Mouse (Mus musculus) midbrain, embryonic 11.5 days (tissue): ENCODE data around the gene Kdm8. TPM values are rescaled to one million over a fixed set of nuclear protein-coding genes. Genes with fewer than 3 reads are reported as not detected.

Experiments used
- ATAC-seq: fragments of 200-750 bp; cut with Nextera tagmentation; 2 replicates; pipeline ENCODE4 v1.8.0; 2017; ENCODE audit warnings: moderate TSS enrichment, moderate library complexity; ENCODE audit not compliant: low FRiP score
- DNase-seq: peaks from one replicate; pipeline ENCODE4 v3.0.0; 2015; ENCODE audit warnings: low spot score; ENCODE audit errors: missing footprints
- H3K27ac ChIP-seq: fragments of 300-500 bp; sonication (generic); 2 replicates; pipeline ENCODE4 v1.5.1; 2014; ENCODE audit warnings: low read depth, low read length
- H3K27me3 ChIP-seq: fragments of 300-500 bp; sonication (generic); 2 replicates; pipeline ENCODE4 v1.6.1; 2014; ENCODE audit warnings: mild to moderate bottlenecking, low read length, moderate library complexity, mixed read lengths; ENCODE audit not compliant: control insufficient read depth, insufficient read depth
- H3K36me3 ChIP-seq: fragments of 300-500 bp; sonication (generic); 2 replicates; pipeline ENCODE4 v1.6.1; 2014; ENCODE audit warnings: mild to moderate bottlenecking, low read length, moderate library complexity, mixed read lengths; ENCODE audit not compliant: control insufficient read depth, insufficient read depth
- H3K4me1 ChIP-seq: fragments of 300-500 bp; sonication (generic); 2 replicates; pipeline ENCODE4 v1.6.1; 2014; ENCODE audit warnings: low read length; ENCODE audit not compliant: control insufficient read depth, insufficient read depth
- H3K4me2 ChIP-seq: fragments of 300-500 bp; sonication (generic); 2 replicates; pipeline ENCODE4 v1.6.1; 2014; ENCODE audit warnings: mild to moderate bottlenecking, moderate library complexity
- H3K4me3 ChIP-seq: fragments of 300-500 bp; sonication (generic); 2 replicates; pipeline ENCODE4 v1.5.1; 2014; ENCODE audit warnings: low read depth, low read length
- H3K9ac ChIP-seq: fragments of 300-500 bp; sonication (generic); 2 replicates; pipeline ENCODE4 v1.6.1; 2014; ENCODE audit warnings: low read length
- H3K9me3 ChIP-seq: fragments of 300-500 bp; sonication (generic); 2 replicates; pipeline ENCODE4 v1.6.1; 2016; ENCODE audit warnings: low read length; ENCODE audit not compliant: control insufficient read depth
- WGBS: fragments of 180-500 bp; shearing (Covaris S2); extraction: QIAGEN DNeasy Blood & Tissue Kit; methylation state at CpG from one replicate; pipeline ENCODE4 v1.1.7; 2014; 5-methylcytosine and 5-hydroxymethylcytosine counted together
- polyA plus RNA-seq: library from polyadenylated mRNA; unstranded; fragments of >200 nt; fragmentation: Nextera tagmentation; extraction: Ambion mirVana; gene quantifications from 2 replicates; pipeline ENCODE4 v1.2.1, GENCODE M21; 2014

Gene Kdm8
- polyA plus RNA-seq, 1 experiment from 2014 or later: 9.5 TPM

DNA sequence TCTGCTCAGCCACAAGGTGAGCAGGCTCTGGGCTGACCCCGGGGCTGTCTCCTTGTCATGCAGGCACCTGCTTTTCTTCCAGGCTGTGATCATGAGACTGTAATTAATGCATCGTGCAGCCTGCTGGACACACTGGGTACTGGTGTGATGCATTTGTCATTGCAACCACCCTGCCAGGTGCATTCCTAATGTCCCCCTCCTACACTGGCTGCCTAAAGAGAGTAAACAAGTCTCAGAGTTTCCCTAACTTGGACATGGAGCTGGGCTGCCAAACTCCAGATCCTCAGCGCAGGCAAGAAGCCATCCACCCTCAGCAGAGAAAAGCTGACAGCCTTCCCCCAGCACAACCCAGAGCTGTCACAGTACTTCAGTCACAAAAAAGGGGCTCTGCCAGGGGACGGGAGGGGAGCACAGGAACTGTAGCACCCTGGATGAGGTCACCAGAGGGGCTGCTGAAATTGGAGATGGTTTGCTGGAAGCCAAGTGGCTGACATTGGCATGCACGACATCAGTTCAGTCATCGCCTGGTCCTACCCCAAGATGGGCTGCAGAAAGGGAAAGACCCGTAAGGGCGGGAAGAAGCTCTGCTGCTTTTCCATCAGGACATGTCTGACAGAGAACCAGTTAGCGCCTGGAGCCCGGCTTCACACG is 31.2 kb downstream of the Kdm8 start:
- H3K27ac ChIP-seq: no peak overlapping the region
- H3K9ac ChIP-seq: no peak overlapping the region
- no peaks in the 10 kb centered on the region; the same call in none of the 2 replicates for H3K36me3 ChIP-seq
- no peak overlapping the region for H3K4me3 ChIP-seq
- no peak overlapping the region for H3K4me2 ChIP-seq
- no peak for DNase-seq
- no peaks in the 10 kb centered on the region for H3K4me1 ChIP-seq
- H3K27me3 ChIP-seq: no peaks in the 10 kb centered on the region
- ATAC-seq: no peak
- WGBS: 64% methylated on average over 11 of the region's 11 CpGs
- H3K9me3 ChIP-seq: no peaks in the 10 kb centered on the region

DNA sequence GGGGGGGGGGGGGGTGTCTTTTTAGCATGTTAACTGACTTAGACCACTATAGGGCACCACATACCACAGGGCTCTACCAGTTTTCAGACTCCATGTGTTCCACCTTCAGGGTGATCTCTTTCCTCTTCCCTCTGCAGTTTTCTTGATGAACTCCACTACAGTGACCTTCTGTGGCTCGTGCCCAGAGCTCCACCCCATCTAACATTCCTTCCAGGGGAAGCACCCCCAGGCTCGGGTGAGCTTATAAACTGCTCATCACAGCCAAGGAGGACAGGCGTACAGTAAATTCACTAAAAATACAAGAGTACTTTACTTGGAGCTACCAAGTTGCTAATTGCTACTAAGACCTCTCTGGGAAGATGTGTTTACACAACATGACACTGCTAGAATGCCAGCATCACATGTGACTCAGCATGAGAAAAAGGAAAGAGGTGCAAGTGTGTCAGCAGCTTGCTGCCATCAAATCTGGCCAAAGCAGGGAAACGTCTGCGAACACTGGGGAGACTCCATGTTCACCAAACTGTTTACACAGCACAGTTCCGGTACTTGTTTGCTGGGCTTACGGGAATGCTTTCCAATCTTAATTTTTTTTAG is 34.0 kb downstream of the Kdm8 start:
- Histone ChIP-seq H3K27me3 (no peaks in the 10 kb centered on the region), H3K9ac (no peak overlapping the region), H3K36me3 (no peaks in the 10 kb centered on the region; the same call in none of the 2 replicates), H3K4me2 (no peak overlapping the region), H3K4me3 (no peak overlapping the region), H3K4me1 (no peaks in the 10 kb centered on the region), H3K27ac (no peak overlapping the region), H3K9me3 (no peaks in the 10 kb centered on the region)
- no peak for ATAC-seq
- 81% methylated on average over 7 of the region's 7 CpGs for WGBS
- DNase-seq: no peak

DNA sequence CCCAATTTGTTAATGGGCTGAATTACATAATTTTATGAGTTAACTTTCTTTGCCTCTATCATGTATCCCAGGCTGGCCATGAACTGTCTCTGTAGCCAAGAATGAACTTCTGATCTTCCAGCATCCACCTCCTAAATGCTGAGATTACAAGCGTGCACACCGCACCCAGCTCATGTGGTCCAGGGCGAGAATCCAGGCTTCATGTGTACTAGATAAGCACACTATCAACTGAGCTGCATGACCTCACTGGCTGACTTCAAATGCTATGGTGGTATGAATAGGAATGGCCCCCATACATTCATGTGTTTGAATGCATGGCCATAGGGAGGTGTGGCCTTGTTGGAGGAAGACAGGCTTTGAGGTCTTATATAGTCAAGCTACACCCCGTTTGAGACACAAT is 36.0 kb downstream of the Kdm8 start:
- Histone ChIP-seq H3K4me1 (no peaks in the 10 kb centered on the region), H3K27ac (no peak overlapping the region), H3K4me2 (no peak overlapping the region), H3K27me3 (no peaks in the 10 kb centered on the region), H3K4me3 (no peak overlapping the region), H3K9ac (no peak overlapping the region), H3K36me3 (no peaks in the 10 kb centered on the region; the same call in none of the 2 replicates), H3K9me3 (no peaks in the 10 kb centered on the region)
- ATAC-seq: no peak
- 93% methylated on average over 4 of the region's 4 CpGs for WGBS
- no peak for DNase-seq

DNA sequence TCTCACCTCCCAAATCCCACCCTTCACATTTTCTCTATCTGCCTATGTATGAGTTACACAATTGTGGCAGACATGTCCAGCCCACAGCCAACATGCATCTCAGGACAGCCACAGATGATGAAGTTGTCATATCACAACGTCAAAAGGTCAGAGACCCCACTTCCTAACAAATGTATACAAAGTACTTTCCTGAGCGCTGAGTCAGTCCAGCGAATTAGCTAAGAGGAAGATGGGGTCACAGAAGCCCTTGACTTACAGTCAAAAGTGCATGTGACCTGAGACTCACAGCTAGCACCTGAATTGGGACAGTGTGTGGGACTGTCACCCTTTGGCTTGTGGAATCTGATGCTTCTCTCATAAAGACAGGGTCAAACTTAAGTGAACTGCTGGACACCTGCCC is 37.9 kb downstream of the Kdm8 start:
- Histone ChIP-seq H3K27ac (no peak overlapping the region), H3K9me3 (no peaks in the 10 kb centered on the region), H3K4me3 (no peak overlapping the region), H3K4me2 (no peak overlapping the region), H3K4me1 (no peaks in the 10 kb centered on the region), H3K36me3 (no peaks in the 10 kb centered on the region; the same call in none of the 2 replicates), H3K9ac (no peak overlapping the region), H3K27me3 (no peaks in the 10 kb centered on the region)
- no peak for DNase-seq
- 91% methylated on average over 3 of the region's 3 CpGs for WGBS
- no peak for ATAC-seq

DNA sequence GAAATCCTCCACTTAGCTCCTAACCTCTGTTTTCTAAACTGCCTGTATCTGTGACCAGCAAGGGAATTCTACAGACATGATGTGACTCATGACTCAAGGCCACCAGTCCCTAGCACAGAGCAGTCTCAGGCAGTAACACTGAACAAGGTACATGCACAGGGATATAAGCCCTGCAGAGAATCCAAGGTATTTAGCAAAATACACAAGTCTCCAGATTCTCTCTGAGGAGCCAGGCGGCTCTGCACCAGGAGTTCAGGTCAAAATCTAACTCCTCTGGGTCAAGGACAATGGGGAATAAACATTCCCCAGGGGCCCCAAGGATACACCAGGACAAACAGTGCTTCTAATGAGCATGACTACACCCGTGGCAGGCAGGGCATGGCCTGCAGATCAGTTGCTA is 38.4 kb downstream of the Kdm8 start:
- no peak overlapping the region for H3K27ac ChIP-seq
- H3K4me1 ChIP-seq: no peaks in the 10 kb centered on the region
- no peaks in the 10 kb centered on the region for H3K9me3 ChIP-seq
- WGBS: 61% methylated on average over 2 of the region's 2 CpGs
- H3K9ac ChIP-seq: no peak overlapping the region
- no peak overlapping the region for H3K4me2 ChIP-seq
- no peaks in the 10 kb centered on the region for H3K27me3 ChIP-seq
- DNase-seq: no peak
- no peak for ATAC-seq
- H3K36me3 ChIP-seq: no peaks in the 10 kb centered on the region; the same call in none of the 2 replicates
- H3K4me3 ChIP-seq: no peak overlapping the region

DNA sequence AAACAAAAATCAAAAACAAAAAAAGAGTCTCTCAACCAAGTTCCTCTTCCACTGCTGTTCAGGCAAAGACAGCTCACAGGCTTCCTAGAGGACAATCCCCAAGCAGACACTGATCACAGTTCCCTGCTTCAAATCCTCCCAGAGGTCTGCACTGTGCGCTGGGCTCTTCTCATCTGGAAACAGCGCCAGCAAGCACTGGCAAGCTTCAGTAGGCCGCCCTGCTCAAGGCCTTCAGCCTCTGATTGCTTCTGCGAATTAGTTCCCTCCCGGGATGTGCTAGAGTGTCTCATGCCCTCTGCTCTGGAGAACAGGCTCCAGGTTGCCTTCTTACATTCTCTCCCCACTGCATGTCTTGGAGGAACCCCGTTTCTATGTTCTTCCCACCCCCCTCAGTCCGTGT is 40.3 kb downstream of the Kdm8 start:
- H3K9ac ChIP-seq: no peak overlapping the region
- DNase-seq (no peak), ATAC-seq (no peak)
- H3K27me3 ChIP-seq: no peaks in the 10 kb centered on the region
- no peaks in the 10 kb centered on the region for H3K9me3 ChIP-seq
- no peaks in the 10 kb centered on the region; the same call in 1 of the 2 replicates for H3K36me3 ChIP-seq
- no peaks in the 10 kb centered on the region for H3K4me1 ChIP-seq
- 95% methylated on average over 7 of the region's 7 CpGs for WGBS
- H3K4me2 ChIP-seq: no peak overlapping the region
- no peak overlapping the region for H3K4me3 ChIP-seq
- no peak overlapping the region for H3K27ac ChIP-seq

DNA sequence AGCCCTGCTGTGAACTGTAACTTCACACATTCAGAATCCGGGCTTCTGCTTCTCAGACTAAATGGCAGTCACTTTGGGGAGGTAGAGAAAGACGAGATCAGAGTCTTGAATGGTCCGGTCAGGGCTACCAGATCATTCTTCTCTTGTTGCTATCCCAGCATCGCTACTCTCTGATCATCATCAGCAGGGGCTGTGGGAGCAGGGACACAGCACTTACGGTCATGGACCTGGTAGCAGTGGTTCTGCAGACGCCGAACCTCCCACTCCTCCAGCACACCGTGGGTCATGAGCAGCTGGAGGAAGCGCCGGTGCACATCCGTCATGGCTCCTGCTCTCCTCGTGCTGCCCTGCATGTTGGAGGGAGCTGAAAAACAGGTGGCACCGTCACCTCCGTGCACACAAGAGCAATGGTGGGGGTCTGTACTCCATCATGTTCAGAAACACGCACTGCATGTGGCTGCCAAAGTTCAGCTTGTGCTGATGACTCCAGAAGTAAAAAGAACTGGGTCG is 41.7 kb downstream of the Kdm8 start:
- H3K36me3 ChIP-seq: no peaks in the 10 kb centered on the region
- ATAC-seq: no peak
- no peak overlapping the region for H3K27ac ChIP-seq
- no peak for DNase-seq
- no peak overlapping the region for H3K4me2 ChIP-seq
- H3K4me1 ChIP-seq: peaks cover 5% of the 10 kb centered on the region; the same call in 1 of the 2 replicates
- H3K9me3 ChIP-seq: no peaks in the 10 kb centered on the region
- no peak overlapping the region for H3K4me3 ChIP-seq
- no peaks in the 10 kb centered on the region for H3K27me3 ChIP-seq
- WGBS: 95% methylated on average over 16 of the region's 16 CpGs
- no peak overlapping the region for H3K9ac ChIP-seq

DNA sequence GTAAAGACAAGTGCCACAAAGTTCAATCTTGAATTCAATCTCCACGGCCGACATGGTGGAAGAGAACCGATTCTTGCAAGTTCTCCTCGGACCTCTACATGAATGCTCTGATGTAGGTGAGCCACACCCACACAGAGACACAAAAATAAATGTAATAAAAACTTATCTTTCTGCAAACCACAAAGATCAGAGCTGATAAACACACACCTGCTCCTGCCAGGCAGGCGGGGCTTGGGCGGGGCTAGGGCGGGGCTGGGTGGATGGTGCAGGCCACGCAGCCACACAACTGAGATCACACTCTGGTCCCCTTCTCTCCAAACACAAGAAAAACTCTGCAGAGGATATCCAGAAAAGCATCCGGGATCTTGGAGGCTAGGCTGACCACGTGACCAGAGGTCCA is 42.6 kb downstream of the Kdm8 start:
- no peak overlapping the region for H3K9ac ChIP-seq
- H3K27ac ChIP-seq: no peak overlapping the region
- no peak overlapping the region for H3K4me2 ChIP-seq
- no peak for DNase-seq
- no peak for ATAC-seq
- H3K4me3 ChIP-seq: no peak overlapping the region
- H3K36me3 ChIP-seq: no peaks in the 10 kb centered on the region
- no peaks in the 10 kb centered on the region for H3K27me3 ChIP-seq
- H3K4me1 ChIP-seq: peaks cover 9% of the 10 kb centered on the region; the same call in 1 of the 2 replicates
- H3K9me3 ChIP-seq: no peaks in the 10 kb centered on the region
- 88% methylated on average over 10 of the region's 10 CpGs for WGBS

DNA sequence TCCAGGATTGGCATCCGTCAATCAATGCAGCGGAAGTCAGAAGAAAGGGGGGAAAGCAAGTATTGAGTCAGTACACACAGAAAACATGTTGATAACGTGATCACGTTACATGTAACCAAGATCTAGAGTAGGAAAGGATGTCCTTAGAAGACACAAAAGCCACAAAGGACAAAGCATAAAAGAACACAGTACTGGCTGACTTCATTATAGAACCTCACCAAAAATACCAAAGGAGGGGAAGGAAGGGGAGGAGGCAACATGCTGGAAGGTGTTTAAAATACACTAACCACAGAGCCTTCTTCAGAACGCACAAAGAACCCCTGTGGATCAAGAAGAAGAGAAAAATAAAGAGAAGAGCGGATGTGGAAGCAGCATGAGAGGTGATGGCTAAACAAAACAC is 44.2 kb downstream of the Kdm8 start:
- H3K9ac ChIP-seq: no peak overlapping the region
- 81% methylated on average over 6 of the region's 6 CpGs for WGBS
- DNase-seq: no peak

More for the DNA sequence above, 44.2 kb downstream of the Kdm8 start:
- Histone ChIP-seq H3K4me1 (peaks cover 10% of the 10 kb centered on the region; the same call in 1 of the 2 replicates), H3K4me3 (no peak overlapping the region), H3K36me3 (no peaks in the 10 kb centered on the region), H3K9me3 (no peaks in the 10 kb centered on the region), H3K4me2 (no peak overlapping the region), H3K27me3 (no peaks in the 10 kb centered on the region), H3K27ac (no peak overlapping the region)
- no peak for ATAC-seq
